Mouse (Mus musculus): ENCODE data around the gene Aplp1.

The Aplp1 gene

GRCm38 (mm10) chr7:30417856-30418255 is 27.5 kb downstream of the Aplp1 start:
- in situ Hi-C loops (cut with MboI; ENCODE audit: low sequenced_read_pairs) = no loop called here

- in situ Hi-C loops (cut with MboI; ENCODE audit: low sequenced_read_pairs) = no loop called here
Measured at GRCm38 (mm10) chr7:30413596-30413995, 31.7 kb downstream of the Aplp1 start, which contains the start of gene Tyrobp. TSS of gene Tyrobp (plus strand) at chr7:30413760.

- in situ Hi-C loops (cut with MboI; ENCODE audit: low sequenced_read_pairs) = no loop called here
Measured at GRCm38 (mm10) chr7:30412735-30413147, 32.6 kb downstream of the Aplp1 start.

- in situ Hi-C loops (cut with MboI; ENCODE audit: low sequenced_read_pairs) = no loop called here
Measured at GRCm38 (mm10) chr7:30411023-30411422, 34.3 kb downstream of the Aplp1 start.

- in situ Hi-C loops (cut with MboI; ENCODE audit: low sequenced_read_pairs) = no loop called here
Measured at GRCm38 (mm10) chr7:30409789-30410188, 35.5 kb downstream of the Aplp1 start.

- in situ Hi-C loops (cut with MboI; ENCODE audit: low sequenced_read_pairs) = no loop called here
Measured at GRCm38 (mm10) chr7:30408639-30409038, 36.7 kb downstream of the Aplp1 start.

GRCm38 (mm10) chr7:30402343-30402742 is 43.0 kb downstream of the Aplp1 start:
- in situ Hi-C loops (cut with MboI; ENCODE audit: low sequenced_read_pairs) = no loop called here

- in situ Hi-C loops (cut with MboI; ENCODE audit: low sequenced_read_pairs) = no loop called here
Measured at GRCm38 (mm10) chr7:30399671-30400070, 45.7 kb downstream of the Aplp1 start.

GRCm38 (mm10) chr7:30394871-30395270 is 50.5 kb downstream of the Aplp1 start:
- in situ Hi-C loops (cut with MboI; ENCODE audit: low sequenced_read_pairs) = loop anchor here (5.0 kb wide), 1 partner anchor 32 kb away; no protein-coding TSS in a partner anchor

GRCm38 (mm10) chr7:30394379-30394778 is 51.0 kb downstream of the Aplp1 start:
- in situ Hi-C loops (cut with MboI; ENCODE audit: low sequenced_read_pairs) = loop anchor here (5.0 kb wide), 1 partner anchor 33 kb away; no protein-coding TSS in a partner anchor

- in situ Hi-C loops (cut with MboI; ENCODE audit: low sequenced_read_pairs) = loop anchor here (5.0 kb wide), 1 partner anchor 34 kb away; no protein-coding TSS in a partner anchor
Measured at GRCm38 (mm10) chr7:30393631-30394030, 51.7 kb downstream of the Aplp1 start.

- in situ Hi-C loops (cut with MboI; ENCODE audit: low sequenced_read_pairs) = loop anchor here (5.0 kb wide), 1 partner anchor 34 kb away; no protein-coding TSS in a partner anchor
Measured at GRCm38 (mm10) chr7:30392746-30393520, 52.4 kb downstream of the Aplp1 start.

Data from CH12F3 (cell line).